Mouse (Mus musculus) lung, embryonic 16.5 days (tissue): ENCODE results near the gene Tusc2. TPM values are rescaled to one million over a fixed set of nuclear protein-coding genes. Genes with fewer than 3 reads are reported as not detected.

ENCODE experiments used
- ATAC-seq: fragments of 200-750 bp; cut with Nextera tagmentation; 2 replicates; pipeline ENCODE4 v1.8.0; 2017; ENCODE audit warnings: low read depth, mild to moderate bottlenecking, moderate library complexity
- H3K27ac ChIP-seq: fragments of 300-500 bp; sonication (generic); 2 replicates; pipeline ENCODE4 v1.5.1; 2014; ENCODE audit warnings: mild to moderate bottlenecking, control low read depth, low read length
- H3K27me3 ChIP-seq: fragments of 300-500 bp; sonication (generic); 2 replicates; pipeline ENCODE4 v1.6.1; 2014; ENCODE audit warnings: low read depth, low read length, mixed read lengths; ENCODE audit not compliant: control insufficient read depth, insufficient read depth
- H3K36me3 ChIP-seq: fragments of 300-500 bp; sonication (generic); 2 replicates; pipeline ENCODE4 v1.6.1; 2014; ENCODE audit warnings: low read length; ENCODE audit not compliant: control insufficient read depth, insufficient read depth
- H3K4me1 ChIP-seq: fragments of 300-500 bp; sonication (generic); replicated peaks from 2 replicates; pipeline ENCODE4 v1.6.1; 2014; ENCODE audit warnings: low read length, mixed read lengths; ENCODE audit not compliant: control insufficient read depth, insufficient read depth
- H3K4me2 ChIP-seq: fragments of 300-500 bp; sonication (generic); 2 replicates; pipeline ENCODE4 v1.6.1; 2014; ENCODE audit warnings: low read depth, low read length, control low read depth
- H3K4me3 ChIP-seq: fragments of 300-500 bp; sonication (generic); 2 replicates; pipeline ENCODE4 v1.5.1; 2014; ENCODE audit warnings: mild to moderate bottlenecking, low read length, control low read depth
- H3K9ac ChIP-seq: fragments of 300-500 bp; sonication (generic); 2 replicates; pipeline ENCODE4 v1.6.1; 2014; ENCODE audit warnings: low read length, control low read depth
- H3K9me3 ChIP-seq: fragments of 300-500 bp; sonication (generic); 2 replicates; pipeline ENCODE4 v1.6.1; 2016; ENCODE audit warnings: low read length; ENCODE audit not compliant: control insufficient read depth
- whole genome bisulfite sequencing: fragments of 180-500 bp; shearing (Covaris S2); extraction: QIAGEN DNeasy Blood & Tissue Kit; methylation state at CpG from one replicate; pipeline ENCODE4 v1.1.7; 2014; 5-methylcytosine and 5-hydroxymethylcytosine counted together
- polyA plus RNA-seq: library from polyadenylated mRNA; unstranded; fragments of >200 nt; fragmentation: Nextera tagmentation; extraction: Ambion mirVana; gene quantifications from 2 replicates; pipeline ENCODE4 v1.2.1, GENCODE M21; 2015

Gene Tusc2
- polyA plus RNA-seq, 1 experiment from 2014 or later, result 35.6 TPM

DNA sequence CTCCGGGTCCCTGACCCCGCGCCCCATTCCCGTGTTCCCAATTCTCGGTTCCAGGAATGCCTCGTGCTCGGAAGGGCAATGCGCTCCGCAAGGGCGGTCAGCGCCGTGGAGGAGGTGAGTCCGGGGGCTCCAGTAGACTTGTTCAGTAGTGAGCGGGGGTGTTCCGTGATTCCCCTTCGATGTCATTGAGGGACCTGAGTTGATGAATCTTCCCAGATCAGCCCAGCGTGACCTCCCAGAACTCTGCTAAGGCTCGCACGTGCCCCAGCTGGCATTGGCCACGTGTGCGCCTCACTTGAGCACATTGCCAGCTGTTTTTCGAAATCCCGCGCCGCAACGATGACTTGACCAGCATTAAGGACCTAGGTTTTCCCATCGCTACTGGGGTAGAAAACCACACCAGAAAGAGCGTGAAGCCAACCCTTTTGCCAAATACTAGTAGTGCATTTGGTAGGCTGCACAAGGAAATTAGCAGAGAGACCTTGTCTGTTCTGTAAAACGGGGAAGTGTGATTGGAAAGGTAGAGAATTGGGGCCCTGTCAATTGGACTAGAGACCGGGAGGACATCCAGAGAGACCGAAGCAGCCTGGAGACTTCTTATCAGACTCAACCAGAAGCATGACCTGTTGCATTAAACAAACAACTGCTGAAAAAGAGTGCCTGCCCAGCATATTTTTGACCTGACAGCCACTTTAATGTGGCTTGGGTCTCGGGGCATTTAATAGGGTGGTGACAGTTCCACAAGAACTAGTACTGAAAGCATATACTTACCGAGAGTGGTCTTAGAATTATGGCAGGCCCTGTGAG is 25.0 kb downstream of the Tusc2 start:
- Histone ChIP-seq H3K9ac (peak overlapping the region; percentile 66), H3K4me1 (peaks cover 16% of the 10 kb centered on the region), H3K9me3 (no peaks in the 10 kb centered on the region), H3K4me2 (peak overlapping the region; percentile 84), H3K27ac (no peak overlapping the region), H3K4me3 (peak overlapping the region; percentile 62), H3K36me3 (peaks cover 25% of the 10 kb centered on the region; the same call in 1 of the 2 replicates), H3K27me3 (no peaks in the 10 kb centered on the region)
- WGBS, result 1% methylated on average over 33 of the region's 33 CpGs
- ATAC-seq, result no peak; the same call in 1 of the 2 replicates

DNA sequence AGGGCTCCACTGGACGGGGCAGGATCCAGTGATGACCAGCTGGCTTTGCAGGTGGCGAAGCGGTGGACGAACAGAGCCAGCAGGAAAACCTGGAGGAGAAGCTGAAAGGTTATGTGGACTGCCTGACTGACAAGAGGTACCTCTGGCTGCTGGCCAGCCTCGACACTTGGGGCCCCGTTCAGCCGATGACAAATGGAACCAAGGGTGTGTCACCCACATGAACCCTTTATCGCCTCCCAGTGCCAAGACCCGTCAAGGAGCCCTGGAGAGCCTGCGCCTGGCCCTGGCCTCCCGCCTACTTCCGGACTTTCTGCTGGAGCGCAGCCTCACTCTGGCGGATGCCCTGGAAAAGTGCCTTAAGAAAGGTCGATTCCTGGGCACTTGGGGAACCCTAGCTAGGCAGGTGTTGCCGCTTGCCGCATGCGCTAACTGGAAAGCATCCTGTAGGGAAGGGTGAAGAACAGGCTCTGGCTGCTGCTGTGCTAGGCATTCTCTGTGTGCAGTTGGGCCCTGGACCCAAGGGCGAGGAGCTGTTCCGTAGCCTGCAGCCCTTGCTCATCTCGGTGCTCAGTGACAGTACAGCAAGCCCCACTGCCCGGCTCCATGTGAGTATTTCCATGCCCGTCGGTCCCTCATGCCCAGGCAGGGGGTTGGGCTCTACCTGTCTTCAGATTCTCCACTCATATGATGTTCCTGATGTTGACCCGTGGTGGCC is 27.2 kb downstream of the Tusc2 start:
- no peak for ATAC-seq
- Histone ChIP-seq H3K9ac (no peak overlapping the region), H3K4me3 (no peak overlapping the region), H3K36me3 (peaks cover 27% of the 10 kb centered on the region), H3K27me3 (no peaks in the 10 kb centered on the region), H3K4me1 (peaks cover 16% of the 10 kb centered on the region), H3K27ac (peak overlapping the region; percentile 71), H3K4me2 (no peak overlapping the region), H3K9me3 (no peaks in the 10 kb centered on the region)
- WGBS, result 73% methylated on average over 25 of the region's 25 CpGs

DNA sequence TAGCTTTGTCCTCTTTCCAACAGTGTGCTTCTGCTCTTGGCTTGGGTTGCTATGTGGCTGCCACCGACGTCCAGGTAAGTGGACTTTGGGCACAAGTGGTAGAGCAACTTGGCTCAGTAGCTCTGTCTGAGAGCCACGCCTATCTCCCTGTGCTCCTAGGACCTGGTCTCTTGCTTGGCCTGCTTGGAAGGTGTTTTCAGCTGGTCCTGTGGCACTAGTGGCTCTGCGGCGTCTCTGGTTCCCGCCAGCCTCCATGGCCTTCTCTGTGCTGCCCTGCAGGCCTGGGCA is 27.7 kb downstream of the Tusc2 start:
- ATAC-seq, result no peak
- H3K4me1 ChIP-seq, result peaks cover 16% of the 10 kb centered on the region
- no peak overlapping the region for H3K9ac ChIP-seq
- peaks cover 27% of the 10 kb centered on the region for H3K36me3 ChIP-seq
- no peak overlapping the region for H3K4me3 ChIP-seq
- no peaks in the 10 kb centered on the region for H3K9me3 ChIP-seq
- WGBS, result 80% methylated on average over 6 of the region's 6 CpGs
- H3K27ac ChIP-seq, result peak overlapping the region; percentile 71; the same call in 1 of the 2 replicates
- H3K4me2 ChIP-seq, result no peak overlapping the region
- H3K27me3 ChIP-seq, result no peaks in the 10 kb centered on the region

DNA sequence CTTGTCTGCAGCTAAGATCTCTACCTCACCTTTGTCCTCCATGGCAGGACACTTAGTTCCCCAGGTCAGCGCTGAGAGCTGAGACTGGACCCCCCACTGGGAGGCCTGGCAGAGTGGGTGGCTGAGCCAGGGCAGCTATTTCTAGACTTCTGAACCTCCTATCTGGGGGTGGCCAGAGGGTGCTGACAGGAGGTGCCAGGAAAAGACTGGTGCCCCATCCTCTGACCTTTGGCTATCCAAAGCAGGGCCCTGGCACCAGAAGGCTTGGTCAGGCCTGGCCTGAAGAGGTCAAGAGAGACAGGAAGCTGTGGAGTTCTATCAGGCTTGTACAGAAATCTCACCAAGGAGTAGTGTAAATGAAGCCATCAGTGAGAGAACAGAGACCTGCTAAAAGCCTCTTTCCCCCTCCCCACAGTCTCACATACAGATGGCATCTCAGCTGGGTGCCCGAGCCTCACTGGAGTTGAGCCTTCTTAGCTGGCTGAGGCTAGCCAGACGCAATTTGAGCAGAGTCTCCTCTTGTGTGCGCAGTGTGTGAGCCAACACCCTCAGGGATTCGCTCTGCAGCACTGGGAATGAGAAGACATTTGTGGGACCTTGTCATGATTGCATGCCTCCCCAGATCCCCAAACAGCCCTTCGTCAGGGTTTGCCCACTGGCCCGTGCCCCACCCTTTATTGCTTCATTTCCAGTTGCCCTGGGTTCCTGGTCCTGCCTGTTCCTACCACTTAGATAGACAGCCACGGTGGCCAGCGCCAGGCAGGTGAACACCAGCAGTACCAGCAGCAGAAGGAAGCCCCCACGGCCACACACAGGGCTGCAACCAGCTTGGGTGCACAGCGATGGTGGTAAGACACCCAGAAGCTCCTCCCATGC is 30.3 kb downstream of the Tusc2 start:
- Histone ChIP-seq H3K27me3 (no peaks in the 10 kb centered on the region), H3K4me2 (no peak overlapping the region), H3K9ac (no peak overlapping the region), H3K4me3 (no peak overlapping the region), H3K9me3 (no peaks in the 10 kb centered on the region), H3K36me3 (peaks cover 27% of the 10 kb centered on the region), H3K4me1 (peaks cover 10% of the 10 kb centered on the region), H3K27ac (no peak overlapping the region)
- ATAC-seq, result no peak
- 80% methylated on average over 11 of the region's 11 CpGs for WGBS

DNA sequence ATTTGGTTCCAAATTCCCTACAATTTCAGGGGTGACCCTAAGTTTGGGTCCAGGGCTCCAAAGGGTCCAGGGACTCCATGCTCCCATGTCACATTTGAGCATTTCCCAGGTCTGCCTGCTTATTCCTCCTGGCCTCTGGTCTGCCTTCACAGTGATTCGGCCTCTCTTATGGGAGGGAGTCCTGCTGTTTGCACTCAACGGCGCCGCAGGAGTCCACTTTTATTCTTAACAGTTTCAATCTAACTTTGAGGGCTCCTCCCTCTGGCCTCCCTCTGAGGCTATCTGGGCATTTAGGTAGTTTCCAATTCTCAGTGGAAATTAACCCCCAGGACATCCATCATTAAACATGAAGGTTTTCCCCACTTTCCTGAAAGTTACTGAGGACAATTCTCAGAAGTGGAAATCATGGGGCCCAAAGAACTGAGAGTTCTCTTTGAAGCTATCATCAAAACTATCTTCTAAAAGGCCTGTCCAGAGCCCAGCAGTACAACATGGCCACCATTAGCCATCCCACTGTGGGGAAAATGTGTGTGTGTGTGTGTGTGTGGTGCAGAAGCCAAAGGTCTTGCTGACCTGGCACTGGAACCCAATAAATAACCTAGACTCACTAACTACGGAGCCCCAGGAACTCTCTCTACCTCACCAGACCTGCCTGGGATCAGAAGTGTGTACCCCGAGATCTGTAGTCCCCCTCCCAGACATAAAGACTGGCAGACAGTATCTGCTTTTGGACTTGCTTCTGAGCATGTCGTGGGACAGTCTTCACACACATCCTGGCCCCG is 31.4 kb downstream of the Tusc2 start:
- 77% methylated on average over 8 of the region's 8 CpGs for WGBS
- no peak for ATAC-seq
- Histone ChIP-seq H3K9me3 (no peaks in the 10 kb centered on the region), H3K27ac (no peak overlapping the region), H3K4me3 (no peak overlapping the region), H3K9ac (no peak overlapping the region), H3K4me1 (no peaks in the 10 kb centered on the region; the same call in 1 of the 2 replicates), H3K27me3 (no peaks in the 10 kb centered on the region), H3K4me2 (no peak overlapping the region), H3K36me3 (peaks cover 27% of the 10 kb centered on the region)

DNA sequence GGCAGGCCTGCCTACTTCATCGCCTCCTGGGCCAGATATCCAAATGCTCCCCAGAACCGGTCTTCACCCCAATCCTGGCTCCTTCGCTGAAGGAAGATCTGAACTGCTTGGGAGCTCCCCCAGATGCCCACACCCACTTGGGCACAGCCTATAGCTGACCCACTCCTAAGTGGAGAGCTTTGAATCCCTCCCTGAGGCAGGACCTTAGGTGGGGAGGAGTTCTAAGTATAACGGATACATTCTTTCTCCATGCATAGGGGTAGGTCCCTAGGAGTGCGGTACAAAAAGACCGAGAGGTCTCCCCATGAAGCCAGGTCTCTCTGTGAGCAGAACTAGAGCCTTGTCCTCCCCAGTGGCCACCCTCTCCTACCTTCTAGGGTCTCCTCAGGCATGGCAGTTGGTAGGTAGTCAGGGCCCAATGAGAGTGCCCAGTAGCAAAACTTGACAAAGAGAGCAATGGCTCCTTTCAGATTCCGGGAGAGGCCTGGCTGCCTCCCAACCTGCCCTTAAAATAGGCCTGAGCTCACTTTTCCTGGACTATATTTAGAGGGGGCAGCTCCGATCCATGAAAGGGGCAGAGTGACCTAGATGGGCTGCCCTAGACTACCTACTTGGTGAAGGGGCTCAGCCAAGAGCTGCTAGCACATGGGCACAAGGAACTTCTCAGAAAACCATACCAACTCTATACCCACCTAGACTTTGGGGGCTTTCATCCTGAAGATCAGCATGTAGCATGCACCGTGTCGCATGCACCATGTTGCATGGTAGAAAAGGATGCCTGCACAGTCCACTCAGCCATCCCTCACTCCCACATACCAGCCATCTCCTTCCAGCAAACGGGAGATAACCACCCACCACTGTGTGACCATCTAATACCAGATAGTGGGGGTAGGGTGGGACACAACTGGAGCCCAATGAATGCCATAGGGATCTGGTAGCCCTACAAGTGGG is 33.8 kb downstream of the Tusc2 start:
- no peak overlapping the region for H3K4me3 ChIP-seq
- 0 out of 2 replicates have a peak overlapping the region, but pooled peaks have one; percentile 10 for H3K27ac ChIP-seq
- H3K4me1 ChIP-seq, result no peaks in the 10 kb centered on the region
- peaks cover 12% of the 10 kb centered on the region for H3K36me3 ChIP-seq
- no peak overlapping the region for H3K4me2 ChIP-seq
- WGBS, result 78% methylated on average over 11 of the region's 11 CpGs
- no peaks in the 10 kb centered on the region for H3K9me3 ChIP-seq
- no peaks in the 10 kb centered on the region for H3K27me3 ChIP-seq
- ATAC-seq, result no peak
- H3K9ac ChIP-seq, result 0 out of 2 replicates have a peak overlapping the region, but pooled peaks have one; percentile 4

DNA sequence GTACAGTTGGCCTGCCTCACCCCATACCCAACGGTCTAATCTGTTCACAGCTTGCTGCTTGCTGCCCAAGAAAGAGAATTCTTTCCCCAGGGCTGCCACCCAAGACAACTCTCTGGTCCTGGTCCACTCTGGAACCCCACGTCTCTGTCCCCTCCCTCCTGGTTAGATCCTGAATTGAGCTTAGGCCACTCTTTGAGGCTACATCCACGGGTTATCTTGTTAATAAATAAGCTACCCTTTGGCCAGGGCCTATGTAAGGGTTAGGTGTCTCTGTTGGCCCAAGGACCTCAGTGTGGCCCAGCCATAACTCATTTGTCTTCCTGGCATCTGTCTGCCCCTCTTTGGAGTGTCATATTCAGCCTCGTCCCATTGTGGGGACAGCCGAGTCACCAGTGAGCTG is 35.3 kb downstream of the Tusc2 start:
- no peaks in the 10 kb centered on the region for H3K9me3 ChIP-seq
- H3K4me2 ChIP-seq, result no peak overlapping the region
- peaks cover 7% of the 10 kb centered on the region; the same call in 1 of the 2 replicates for H3K36me3 ChIP-seq
- WGBS, result 59% methylated on average over 5 of the region's 5 CpGs
- no peak overlapping the region for H3K9ac ChIP-seq
- no peaks in the 10 kb centered on the region for H3K4me1 ChIP-seq
- no peaks in the 10 kb centered on the region for H3K27me3 ChIP-seq
- ATAC-seq, result no peak
- H3K4me3 ChIP-seq, result no peak overlapping the region
- no peak overlapping the region for H3K27ac ChIP-seq

DNA sequence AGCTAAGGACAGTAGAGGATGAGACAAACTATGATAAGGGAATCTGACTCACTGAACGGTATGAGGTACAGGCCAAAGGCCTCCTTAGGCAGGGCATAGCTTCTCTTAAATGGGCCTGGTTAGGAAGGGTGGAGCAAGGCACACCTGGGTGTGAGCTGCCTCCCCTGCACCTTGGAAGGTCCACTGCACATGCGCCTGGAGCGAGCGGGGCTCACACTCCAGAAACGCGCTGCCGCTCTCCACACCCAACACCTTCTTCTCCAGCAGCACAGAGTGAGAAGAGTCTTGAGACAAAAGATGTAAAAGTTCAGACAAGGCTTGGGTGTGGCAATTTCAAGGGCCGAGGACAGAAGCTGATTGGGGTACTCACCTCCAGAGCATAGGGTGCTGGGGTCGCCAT is 36.4 kb downstream of the Tusc2 start:
- no peaks in the 10 kb centered on the region for H3K27me3 ChIP-seq
- no peak for ATAC-seq

More for the DNA sequence above, 36.4 kb downstream of the Tusc2 start:
- H3K36me3 ChIP-seq, result no peaks in the 10 kb centered on the region
- no peak overlapping the region for H3K9ac ChIP-seq
- no peak overlapping the region for H3K4me2 ChIP-seq
- WGBS, result 78% methylated on average over 9 of the region's 9 CpGs
- no peak overlapping the region for H3K27ac ChIP-seq
- no peak overlapping the region for H3K4me3 ChIP-seq
- peaks cover 3% of the 10 kb centered on the region for H3K4me1 ChIP-seq
- no peaks in the 10 kb centered on the region for H3K9me3 ChIP-seq
